Mouse (Mus musculus): ENCODE results near the gene Slc47a2. TPM values are rescaled to one million over a fixed set of nuclear protein-coding genes. Genes with fewer than 3 reads are reported as not detected.
"Not testable (repeated sequence)": the region's sequence is repeated elsewhere in the genome, so short reads cannot be mapped to it uniquely, and the experiment has no call there.

The Slc47a2 gene
- polyA plus RNA-seq, 1 experiment = not detected

DNA sequence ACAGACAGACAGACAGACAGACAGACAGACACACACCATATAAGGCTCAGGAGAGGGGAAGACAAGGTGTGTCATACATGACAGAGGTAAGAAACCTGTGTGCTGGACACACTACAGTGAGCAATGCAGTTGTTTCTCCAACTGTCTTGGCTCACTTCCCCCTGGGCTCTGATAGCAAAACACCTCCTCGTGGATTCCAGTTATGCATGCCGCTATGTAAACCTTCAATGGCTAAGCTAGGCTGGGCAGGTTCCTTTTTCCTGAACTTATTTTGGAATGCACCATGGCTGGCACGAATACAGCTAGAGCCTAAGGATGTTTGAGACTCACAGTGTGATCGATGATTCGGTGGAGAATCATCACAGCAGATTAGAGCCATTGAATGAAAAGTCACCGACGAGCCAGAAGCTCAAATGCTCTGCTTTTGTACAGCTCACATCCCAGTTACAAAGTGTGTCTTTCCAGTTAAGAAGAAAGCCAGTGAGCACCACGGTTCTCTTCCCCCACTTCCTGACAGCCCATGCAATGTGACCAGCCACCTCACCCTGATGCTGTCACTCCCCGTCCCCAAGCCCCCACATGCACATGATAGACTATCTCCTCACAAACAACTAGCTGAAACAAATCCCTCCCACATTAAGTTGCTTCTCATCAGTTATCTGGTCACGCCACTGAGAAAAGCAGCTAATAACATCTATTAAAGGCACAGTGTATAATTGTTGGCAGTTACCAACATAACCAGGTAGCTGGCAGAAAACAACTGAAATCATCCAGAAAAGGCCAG is 21.6 kb downstream of the Slc47a2 start:
- H3K27ac ChIP-seq (ENCODE audit: control insufficient read depth, insufficient read depth, low read depth, low read length, poor library complexity) = no peak overlapping the region
- WGBS = 64% methylated on average over 10 of the region's 10 CpGs
- no peaks in the 10 kb centered on the region for H3K4me1 ChIP-seq (ENCODE audit: control insufficient read depth, insufficient read depth, low read length)
- H3K4me3 ChIP-seq (replicated peaks; ENCODE audit: control insufficient read depth, low read depth, low read length) = no peak overlapping the region
- TF ChIP-seq CTCF (IDR thresholded peaks at IDR 0.05; ENCODE audit: control insufficient read depth, insufficient read depth, low read length) = no peak
- TF ChIP-seq POLR2A (IDR thresholded peaks at IDR 0.05; ENCODE audit: borderline replicate concordance, control insufficient read depth, low read depth, low read length) = no peak

DNA sequence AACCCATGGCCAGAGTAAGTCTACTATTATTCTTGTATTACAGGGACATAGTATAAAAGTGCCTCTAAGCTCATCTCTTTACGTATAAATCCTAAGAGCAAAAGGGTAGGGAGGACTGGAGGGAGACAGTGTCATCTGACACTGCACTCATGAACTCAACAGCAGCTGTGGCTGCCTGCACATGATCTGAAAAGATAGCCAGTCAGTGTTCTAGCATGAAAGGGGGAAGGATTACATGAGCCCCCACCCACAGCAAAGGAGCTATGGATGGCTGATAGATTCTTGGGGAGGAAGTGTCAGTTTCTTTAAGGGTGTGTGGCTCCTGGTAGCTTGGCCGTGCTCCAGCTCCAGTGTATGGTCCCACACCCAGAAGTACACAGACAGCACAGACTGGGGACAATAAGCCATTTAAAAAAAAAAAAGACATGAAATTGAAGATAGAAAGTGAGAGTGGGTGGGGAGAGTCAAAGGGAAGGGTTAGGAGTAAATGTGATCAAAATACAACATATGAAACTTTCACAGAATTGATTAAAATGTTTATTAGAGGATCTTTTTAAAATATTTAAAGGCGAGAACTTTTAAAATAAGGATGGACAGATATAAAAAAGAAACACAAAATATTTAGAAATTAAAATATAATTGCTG is 22.6 kb downstream of the Slc47a2 start:
- WGBS = 52% methylated on average over 3 of the region's 3 CpGs
- Histone ChIP-seq H3K4me1 (ENCODE audit: control insufficient read depth, insufficient read depth, low read length) (no peaks in the 10 kb centered on the region), H3K4me3 (replicated peaks; ENCODE audit: control insufficient read depth, low read depth, low read length) (no peak overlapping the region), H3K27ac (ENCODE audit: control insufficient read depth, insufficient read depth, low read depth, low read length, poor library complexity) (no peak overlapping the region)
- TF ChIP-seq CTCF (IDR thresholded peaks at IDR 0.05; ENCODE audit: control insufficient read depth, insufficient read depth, low read length) (no peak), POLR2A (IDR thresholded peaks at IDR 0.05; ENCODE audit: borderline replicate concordance, control insufficient read depth, low read depth, low read length) (no peak)

- 69% methylated on average over 12 of the region's 12 CpGs for WGBS
- TF ChIP-seq POLR2A (IDR thresholded peaks at IDR 0.05; ENCODE audit: borderline replicate concordance, control insufficient read depth, low read depth, low read length) (no peak), CTCF (IDR thresholded peaks at IDR 0.05; ENCODE audit: control insufficient read depth, insufficient read depth, low read length) (no peak)
- Histone ChIP-seq H3K4me3 (replicated peaks; ENCODE audit: control insufficient read depth, low read depth, low read length) (no peak overlapping the region), H3K27ac (ENCODE audit: control insufficient read depth, insufficient read depth, low read depth, low read length, poor library complexity) (no peak overlapping the region), H3K4me1 (ENCODE audit: control insufficient read depth, insufficient read depth, low read length) (no peaks in the 10 kb centered on the region)
These were observed 23.3 kb downstream of the Slc47a2 start for GRCm38 (mm10) chr11:61319233-61319922.

GRCm38 (mm10) chr11:61316864-61317263 is 25.8 kb downstream of the Slc47a2 start:
- no peak overlapping the region for H3K4me3 ChIP-seq (replicated peaks; ENCODE audit: control insufficient read depth, low read depth, low read length)
- WGBS = 38% methylated on average over 2 of the region's 2 CpGs
- no peaks in the 10 kb centered on the region for H3K4me1 ChIP-seq (ENCODE audit: control insufficient read depth, insufficient read depth, low read length)
- no peak for TF ChIP-seq POLR2A (IDR thresholded peaks at IDR 0.05; ENCODE audit: borderline replicate concordance, control insufficient read depth, low read depth, low read length)
- TF ChIP-seq CTCF (IDR thresholded peaks at IDR 0.05; ENCODE audit: control insufficient read depth, insufficient read depth, low read length) = no peak
- H3K27ac ChIP-seq (ENCODE audit: control insufficient read depth, insufficient read depth, low read depth, low read length, poor library complexity) = no peak overlapping the region

- 37% methylated on average over 7 of the region's 7 CpGs for WGBS
- H3K4me1 ChIP-seq (ENCODE audit: control insufficient read depth, insufficient read depth, low read length) = no peaks in the 10 kb centered on the region; the same call in 1 of the 2 replicates
- H3K4me3 ChIP-seq (replicated peaks; ENCODE audit: control insufficient read depth, low read depth, low read length) = no peak overlapping the region
- TF ChIP-seq CTCF (IDR thresholded peaks at IDR 0.05; ENCODE audit: control insufficient read depth, insufficient read depth, low read length) (no peak), POLR2A (IDR thresholded peaks at IDR 0.05; ENCODE audit: borderline replicate concordance, control insufficient read depth, low read depth, low read length) (no peak)
- H3K27ac ChIP-seq (ENCODE audit: control insufficient read depth, insufficient read depth, low read depth, low read length, poor library complexity) = no peak overlapping the region
These were observed 32.3 kb downstream of the Slc47a2 start for GRCm38 (mm10) chr11:61310321-61310720.

DNA sequence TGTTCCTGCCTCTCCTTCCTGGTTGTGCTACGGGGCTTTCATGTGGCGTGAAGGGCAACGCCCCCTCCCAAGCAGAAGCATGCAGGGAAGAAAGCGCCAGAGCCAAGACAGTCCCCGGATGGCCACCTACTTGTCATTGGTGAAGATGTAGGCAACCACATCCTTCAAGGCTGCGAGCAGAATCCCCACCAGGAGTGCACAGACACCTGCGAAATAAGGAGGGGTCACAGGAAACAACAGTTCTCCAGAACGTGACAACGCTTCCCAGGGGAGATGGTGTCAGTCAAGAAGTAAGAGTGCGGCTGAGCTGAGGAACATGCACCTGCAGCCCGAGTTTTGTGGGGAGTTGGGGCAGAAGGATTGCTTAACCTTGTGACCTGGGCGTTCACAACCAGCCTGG is 32.8 kb downstream of the Slc47a2 start:
- no peak overlapping the region for H3K27ac ChIP-seq (ENCODE audit: control insufficient read depth, insufficient read depth, low read depth, low read length, poor library complexity)
- no peak for TF ChIP-seq CTCF (IDR thresholded peaks at IDR 0.05; ENCODE audit: control insufficient read depth, insufficient read depth, low read length)
- TF ChIP-seq POLR2A (IDR thresholded peaks at IDR 0.05; ENCODE audit: borderline replicate concordance, control insufficient read depth, low read depth, low read length) = no peak
- H3K4me1 ChIP-seq (ENCODE audit: control insufficient read depth, insufficient read depth, low read length) = no peaks in the 10 kb centered on the region; the same call in 1 of the 2 replicates
- H3K4me3 ChIP-seq (replicated peaks; ENCODE audit: control insufficient read depth, low read depth, low read length) = no peak overlapping the region
- WGBS = 46% methylated on average over 12 of the region's 12 CpGs

GRCm38 (mm10) chr11:61307795-61308194 is 34.9 kb downstream of the Slc47a2 start:
- no peak overlapping the region for H3K27ac ChIP-seq (ENCODE audit: control insufficient read depth, insufficient read depth, low read depth, low read length, poor library complexity)
- WGBS = 48% methylated on average over 7 of the region's 7 CpGs
- H3K4me3 ChIP-seq (replicated peaks; ENCODE audit: control insufficient read depth, low read depth, low read length) = no peak overlapping the region
- TF ChIP-seq POLR2A (IDR thresholded peaks at IDR 0.05; ENCODE audit: borderline replicate concordance, control insufficient read depth, low read depth, low read length) (no peak), CTCF (IDR thresholded peaks at IDR 0.05; ENCODE audit: control insufficient read depth, insufficient read depth, low read length) (no peak)
- no peaks in the 10 kb centered on the region; the same call in 1 of the 2 replicates for H3K4me1 ChIP-seq (ENCODE audit: control insufficient read depth, insufficient read depth, low read length)

GRCm38 (mm10) chr11:61305377-61305776 is 37.3 kb downstream of the Slc47a2 start:
- Histone ChIP-seq H3K4me3 (replicated peaks; ENCODE audit: control insufficient read depth, low read depth, low read length) (no peak overlapping the region), H3K27ac (ENCODE audit: control insufficient read depth, insufficient read depth, low read depth, low read length, poor library complexity) (no peak overlapping the region), H3K4me1 (ENCODE audit: control insufficient read depth, insufficient read depth, low read length) (no peaks in the 10 kb centered on the region; the same call in 1 of the 2 replicates)
- peak; percentile 37 for TF ChIP-seq CTCF (IDR thresholded peaks at IDR 0.05; ENCODE audit: control insufficient read depth, insufficient read depth, low read length)
- TF ChIP-seq POLR2A (IDR thresholded peaks at IDR 0.05; ENCODE audit: borderline replicate concordance, control insufficient read depth, low read depth, low read length) = no peak
- 64% methylated on average over 4 of the region's 4 CpGs for WGBS

DNA sequence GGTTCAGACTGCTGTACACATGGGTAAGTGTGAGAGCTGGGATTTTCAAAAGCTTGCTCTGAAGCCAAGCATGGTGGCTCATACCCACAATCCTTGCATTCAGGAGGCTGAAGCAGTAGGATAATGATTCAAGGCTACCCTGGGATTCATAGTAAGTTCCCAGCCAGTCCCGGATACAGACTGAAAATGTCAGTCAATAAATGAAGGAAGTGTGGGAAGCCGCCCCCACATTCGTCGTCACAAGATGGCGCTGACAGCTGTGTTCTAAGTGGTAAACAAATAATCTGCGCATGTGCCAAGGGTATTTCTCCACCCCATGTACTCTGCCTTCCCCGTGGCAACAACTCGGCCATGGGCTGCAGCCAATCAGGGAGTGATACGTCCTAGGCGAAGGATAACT is 38.1 kb downstream of the Slc47a2 start:
- not testable (repeated sequence) for H3K4me1 ChIP-seq (ENCODE audit: control insufficient read depth, insufficient read depth, low read length); H3K27ac ChIP-seq (ENCODE audit: control insufficient read depth, insufficient read depth, low read depth, low read length, poor library complexity); H3K4me3 ChIP-seq (replicated peaks; ENCODE audit: control insufficient read depth, low read depth, low read length)
- 94% methylated on average over 6 of the region's 10 CpGs for WGBS
